ENCODE assay signal across 8 mouse cellular contexts in genomic region chr4:109406054-109406485, GRCm38 (mm10). TPM values are rescaled to one million over a fixed set of nuclear protein-coding genes. Genes with fewer than 3 reads are reported as not detected.
DNase-seq lines count a peak whose midpoint lies in the region; ATAC-seq and TF ChIP-seq lines count a peak whose summit lies in the region.

No protein-coding gene starts in this region.

- H3K27me3 ChIP-seq in MEL (ENCODE audit: control insufficient read depth in 1 of 2, insufficient read depth in 2 of 2, low read length in 2 of 2): no peaks in the 10 kb centered on the region
- no peaks in the 10 kb centered on the region for H3K27me3 ChIP-seq in heart, embryonic 13.5 days (replicated peaks)
- no peaks in the 10 kb centered on the region for H3K27me3 ChIP-seq in kidney, postnatal 0 days (ENCODE audit: insufficient read depth, low read length)
- no peaks in the 10 kb centered on the region for H3K27me3 ChIP-seq in liver, embryonic 15.5 days
- H3K27me3 ChIP-seq in neural tube, embryonic 12.5 days (replicated peaks): peaks cover 15% of the 10 kb centered on the region; the same call in 1 of the 2 replicates

- peak overlapping the region; percentile 71 for H3K27ac ChIP-seq in MEL (ENCODE audit: control insufficient read depth, low read depth, low read length)
- peak overlapping the region; percentile 91 for H3K27ac ChIP-seq in heart, embryonic 13.5 days (replicated peaks)
- no peak overlapping the region for H3K27ac ChIP-seq in kidney, postnatal 0 days
- peak overlapping the region; percentile 99 for H3K27ac ChIP-seq in liver, embryonic 15.5 days (replicated peaks)
- H3K27ac ChIP-seq in neural tube, embryonic 12.5 days: no peak overlapping the region

- H3K79me2 ChIP-seq in MEL (ENCODE audit: control insufficient read depth, insufficient read depth, low read length, poor library complexity): no peaks in the 10 kb centered on the region; the same call in 1 of the 2 replicates

- peaks cover 0 to 6% of the 10 kb centered on the region in 2 experiments; a peak in 2 of 4 replicates for H3K36me3 ChIP-seq in MEL (ENCODE audit: control insufficient read depth in 1 of 2, insufficient read depth in 2 of 2, low read length in 2 of 2)
- peaks cover 15% of the 10 kb centered on the region for H3K36me3 ChIP-seq in heart, embryonic 13.5 days
- no peaks in the 10 kb centered on the region for H3K36me3 ChIP-seq in kidney, postnatal 0 days (ENCODE audit: insufficient read depth, low read length)
- H3K36me3 ChIP-seq in liver, embryonic 15.5 days (replicated peaks): peaks cover 34% of the 10 kb centered on the region
- H3K36me3 ChIP-seq in neural tube, embryonic 12.5 days: no peaks in the 10 kb centered on the region

- peaks cover 0 to 17% of the 10 kb centered on the region in 2 experiments; a peak in 3 of 4 replicates for H3K4me1 ChIP-seq in MEL (ENCODE audit: control insufficient read depth in 1 of 2, insufficient read depth in 2 of 2, low read length in 2 of 2)
- H3K4me1 ChIP-seq in heart, embryonic 13.5 days: peaks cover 49% of the 10 kb centered on the region
- no peaks in the 10 kb centered on the region for H3K4me1 ChIP-seq in kidney, postnatal 0 days (replicated peaks; ENCODE audit: insufficient read depth, low read length)
- peaks cover 75% of the 10 kb centered on the region for H3K4me1 ChIP-seq in liver, embryonic 15.5 days (replicated peaks)
- H3K4me1 ChIP-seq in neural tube, embryonic 12.5 days: peaks cover 21% of the 10 kb centered on the region

- no peak for TF ChIP-seq CTCF in MEL (IDR thresholded peaks at IDR 0.05 in 2 of 3, conservative IDR thresholded peaks at IDR 0.05 in 1 of 3; ENCODE audit: control insufficient read depth in 1 of 3, insufficient read depth in 1 of 3, low read depth in 2 of 3, low read length in 3 of 3, poor library complexity in 1 of 3, severe bottlenecking in 1 of 3)
- TF ChIP-seq CTCF in kidney, postnatal 0 days (IDR thresholded peaks at IDR 0.05; ENCODE audit: low read depth): no peak

- H3K9ac ChIP-seq in MEL (ENCODE audit: control insufficient read depth, low read depth, low read length, poor library complexity, severe bottlenecking): peak overlapping the region; percentile 76
- peak overlapping the region; percentile 87 for H3K9ac ChIP-seq in heart, embryonic 13.5 days
- peak overlapping the region; percentile 63; the same call in 1 of the 2 replicates for H3K9ac ChIP-seq in kidney, postnatal 0 days (ENCODE audit: low read depth, low read length)
- H3K9ac ChIP-seq in liver, embryonic 15.5 days: peak overlapping the region; percentile 91
- H3K9ac ChIP-seq in neural tube, embryonic 12.5 days: 0 out of 2 replicates have a peak overlapping the region, but pooled peaks have one; percentile 75

- WGBS in heart, embryonic 13.5 days: 1% methylated on average over 3 of the region's 3 CpGs
- 6% methylated on average over 3 of the region's 3 CpGs for WGBS in kidney, postnatal 0 days
- WGBS in liver, embryonic 15.5 days (ENCODE audit: insufficient replicate concordance): 0% methylated on average over 3 of the region's 3 CpGs
- 8% methylated on average over 3 of the region's 3 CpGs for WGBS in neural tube, embryonic 12.5 days

- ATAC-seq in heart, embryonic 13.5 days (ENCODE audit: extremely low read depth, insufficient number of reproducible peaks, low FRiP score, low TSS enrichment): peak; percentile 63
- peak; percentile 81 for ATAC-seq in kidney, postnatal 0 days (replicated peaks; ENCODE audit: low FRiP score, low read depth)
- ATAC-seq in liver, embryonic 15.5 days (ENCODE audit: insufficient read depth): peak; percentile 74
- peak; percentile 28; the same call in 1 of the 2 replicates for ATAC-seq in neural tube, embryonic 12.5 days (ENCODE audit: low FRiP score, low read depth)

- TF ChIP-seq EP300 in MEL (IDR thresholded peaks at IDR 0.05; ENCODE audit: low read depth in 1 of 2, low read length in 2 of 2): peak; percentile 72 to 75

- DNase-seq in MEL (ENCODE audit: low read depth, low spot score): peak; percentile 91
- DNase-seq in c-Kit-positive CD71-positive TER-119-negative erythroid progenitor cells, embryonic 14.5 days (ENCODE audit: low read depth): peak; percentile 80
- peak; percentile 27 for DNase-seq in fibroblast of lung, adult 2 months (ENCODE audit: low read depth)
- peak; percentile 85 for DNase-seq in kidney, postnatal 0 days (ENCODE audit: low spot score)
- no peak for DNase-seq in thymus, adult 18-20 months

- H3K9me3 ChIP-seq in MEL (replicated peaks; ENCODE audit: insufficient read depth, low read length): no peaks in the 10 kb centered on the region
- no peaks in the 10 kb centered on the region for H3K9me3 ChIP-seq in heart, embryonic 13.5 days
- H3K9me3 ChIP-seq in kidney, postnatal 0 days (replicated peaks; ENCODE audit: low read length): no peaks in the 10 kb centered on the region
- no peaks in the 10 kb centered on the region for H3K9me3 ChIP-seq in liver, embryonic 15.5 days (replicated peaks)
- H3K9me3 ChIP-seq in neural tube, embryonic 12.5 days: no peaks in the 10 kb centered on the region

- no peak for TF ChIP-seq RAD21 in MEL (IDR thresholded peaks at IDR 0.05; ENCODE audit: low read depth, low read length)

- H3K4me3 ChIP-seq in MEL (ENCODE audit: control insufficient read depth in 1 of 2, insufficient read depth in 1 of 2, low read depth in 2 of 2, low read length in 2 of 2): peak overlapping the region; percentile 43 to 64
- peak overlapping the region; percentile 67 for H3K4me3 ChIP-seq in heart, embryonic 13.5 days
- peak overlapping the region; percentile 59 for H3K4me3 ChIP-seq in kidney, postnatal 0 days (replicated peaks; ENCODE audit: low read depth, low read length)
- peak overlapping the region; percentile 77 for H3K4me3 ChIP-seq in liver, embryonic 15.5 days (replicated peaks)
- H3K4me3 ChIP-seq in neural tube, embryonic 12.5 days: peak overlapping the region; percentile 65

- peak in 1 of 2 experiments; percentile 7; a peak in 2 of 4 replicates for TF ChIP-seq POLR2A in MEL (IDR thresholded peaks at IDR 0.05; ENCODE audit: control insufficient read depth in 1 of 2, insufficient read depth in 1 of 2, low read depth in 1 of 2, low read length in 2 of 2, poor library complexity in 1 of 2)

- peak overlapping the region; percentile 88 for H3K4me2 ChIP-seq in heart, embryonic 13.5 days
- H3K4me2 ChIP-seq in kidney, postnatal 0 days (ENCODE audit: low read length): peak overlapping the region; percentile 99
- H3K4me2 ChIP-seq in liver, embryonic 15.5 days: peak overlapping the region; percentile 92
- H3K4me2 ChIP-seq in neural tube, embryonic 12.5 days (replicated peaks): peak overlapping the region; percentile 98

TF ChIP-seq in MEL, 35 proteins besides CTCF, POLR2A, EP300 and RAD21 (continues in another document):
- peak; percentile 75 for TF ChIP-seq TCF12 (IDR thresholded peaks at IDR 0.05; ENCODE audit: low read depth, low read length)
- no peak for TF ChIP-seq CHD2 (IDR thresholded peaks at IDR 0.05; ENCODE audit: low read length)
- TF ChIP-seq USF2 (IDR thresholded peaks at IDR 0.05; ENCODE audit: borderline replicate concordance in 1 of 2, insufficient read depth in 1 of 2, low read depth in 1 of 2, low read length in 2 of 2): no peak
- no peak for TF ChIP-seq ZKSCAN1 (IDR thresholded peaks at IDR 0.05; ENCODE audit: low read depth, low read length)
- TF ChIP-seq ZC3H11A (IDR thresholded peaks at IDR 0.05; ENCODE audit: low read depth, low read length): no peak
- TF ChIP-seq MAFK (IDR thresholded peaks at IDR 0.05; ENCODE audit: borderline replicate concordance, low read depth, low read length): no peak
- peak; percentile 67 for TF ChIP-seq GATA1 (IDR thresholded peaks at IDR 0.05; ENCODE audit: low read depth, low read length)
- TF ChIP-seq NELFE (IDR thresholded peaks at IDR 0.05; ENCODE audit: low read depth, low read length): peak; percentile 42
- peak; percentile 95 for TF ChIP-seq MAX (IDR thresholded peaks at IDR 0.05; ENCODE audit: low read length)
- TF ChIP-seq MEF2A (IDR thresholded peaks at IDR 0.05; ENCODE audit: extremely low read depth, insufficient replicate concordance, low read depth, low read length, poor library complexity, severe bottlenecking): no peak
- no peak for TF ChIP-seq POLR2AphosphoS5 (IDR thresholded peaks at IDR 0.05; ENCODE audit: borderline replicate concordance, low read depth, low read length)
- TF ChIP-seq MAZ (IDR thresholded peaks at IDR 0.05; ENCODE audit: low read depth, low read length): 0 out of 2 replicates have a peak, but pooled peaks have one; percentile 36
- TF ChIP-seq GABPA (IDR thresholded peaks at IDR 0.05; ENCODE audit: low read depth, low read length): no peak
- TF ChIP-seq CHD1 (IDR thresholded peaks at IDR 0.05; ENCODE audit: low read depth, low read length): 0 out of 2 replicates have a peak, but pooled peaks have one; percentile 57
- TF ChIP-seq MYB (IDR thresholded peaks at IDR 0.05; ENCODE audit: low read depth, low read length): no peak
- peak; percentile 87 for TF ChIP-seq JUND (IDR thresholded peaks at IDR 0.05; ENCODE audit: low read depth, low read length)
- peak; percentile 94 for TF ChIP-seq MXI1 (IDR thresholded peaks at IDR 0.05; ENCODE audit: low read depth, low read length)
- peak; percentile 92 for TF ChIP-seq MYC (IDR thresholded peaks at IDR 0.05; ENCODE audit: low read depth, low read length)
- 0 out of 2 replicates have a peak, but pooled peaks have one; percentile 27 for TF ChIP-seq ELF1 (IDR thresholded peaks at IDR 0.05; ENCODE audit: low read depth, low read length)
- TF ChIP-seq TAL1 (IDR thresholded peaks at IDR 0.05; ENCODE audit: low read length): peak; percentile 75
- TF ChIP-seq ETS1 (IDR thresholded peaks at IDR 0.05; ENCODE audit: low read depth, low read length): peak; percentile 94
- TF ChIP-seq SIN3A (IDR thresholded peaks at IDR 0.05; ENCODE audit: low read length): peak; percentile 97
- TF ChIP-seq HCFC1 (IDR thresholded peaks at IDR 0.05; ENCODE audit: low read depth, low read length): peak; percentile 70
- no peak; the same call in 1 of the 2 replicates for TF ChIP-seq E2F4 (IDR thresholded peaks at IDR 0.05; ENCODE audit: borderline replicate concordance, low read depth, low read length)
- no peak for TF ChIP-seq ZNF384 (IDR thresholded peaks at IDR 0.05; ENCODE audit: low read depth, low read length)
- TF ChIP-seq USF1 (IDR thresholded peaks at IDR 0.05; ENCODE audit: low read depth, low read length): peak; percentile 85

RNA-seq across cellular contexts. Expression of gene Ttc39a, which starts 0.4 kb away (rescaled TPM):
- total RNA-seq in MEL (2012; rRNA removed): 1.8 and 2.8 TPM in 2 replicates
- polyA plus RNA-seq in MEL (2012; ENCODE audit: insufficient read depth in 1 of 2, insufficient read length in 2 of 2, low read depth in 1 of 2, low replicate concordance in 2 of 2, missing spikeins in 1 of 2): 1 to 10 TPM in 1 of 2 experiments, not detected in 1; 4.2 TPM
- polyA plus RNA-seq in heart, embryonic 13.5 days (2015; fragmentation: Nextera tagmentation; extraction: Ambion mirVana): 8.8 and 9.7 TPM in 2 replicates
- polyA plus RNA-seq in kidney, postnatal 0 days (2015; fragmentation: Nextera tagmentation; extraction: Ambion mirVana): 2.6 and 3.0 TPM in 2 replicates
- polyA plus RNA-seq in liver, embryonic 15.5 days (2015; fragmentation: Nextera tagmentation; extraction: Ambion mirVana): 13.5 and 14.3 TPM in 2 replicates
- polyA plus RNA-seq in neural tube, embryonic 12.5 days (2016; fragmentation: Nextera tagmentation; extraction: Ambion mirVana): 1.2 and 1.3 TPM in 2 replicates

Comparison
In these comparisons a context has a peak if more than half of its experiments do, and no peak if none do; other contexts are left out.
1. DNase-seq: peak in MEL (single experiment), c-Kit-positive CD71-positive TER-119-negative erythroid progenitor cells, embryonic 14.5 days (single experiment), fibroblast of lung, adult 2 months (single experiment) and kidney, postnatal 0 days (single experiment); none in thymus, adult 18-20 months (0 of 2).
2. H3K27ac ChIP-seq: peak in MEL (single experiment), heart, embryonic 13.5 days (single experiment) and liver, embryonic 15.5 days (single experiment); none in kidney, postnatal 0 days (single experiment) and neural tube, embryonic 12.5 days (single experiment).
3. ATAC-seq: peak in every context shown above with its lines; median percentile 81 in kidney, postnatal 0 days; 74 in liver, embryonic 15.5 days; 63 in heart, embryonic 13.5 days; 28 in neural tube, embryonic 12.5 days.
4. Peak in every context shown above with its lines, with median percentiles within 50 percentile points of each other: H3K4me3 ChIP-seq, H3K9ac ChIP-seq and H3K4me2 ChIP-seq.